Mouse (Mus musculus) left cerebral cortex, adult 2 months (tissue): ENCODE results near the gene Spata17. TPM values are rescaled to one million over a fixed set of nuclear protein-coding genes. Genes with fewer than 3 reads are reported as not detected.

Experiments used
- DNase-seq, 2 experiments: peaks; one replicate each; pipeline ENCODE4 v3.0.0; 2021 to 2022; ENCODE audit warnings: low spot score in 2 of 2, mixed read lengths in 1 of 2; ENCODE audit errors: extremely low spot score in 1 of 2
- H3K27ac ChIP-seq: fragments of 200-600 bp; 2 replicates; pipeline ENCODE4 v1.8.1; 2022
- H3K4me3 ChIP-seq: fragments of 200-600 bp; 2 replicates; pipeline ENCODE4 v1.8.1; 2022
- CTCF ChIP-seq: fragments of 200-600 bp; IDR thresholded peaks from 2 replicates; pipeline ENCODE4 v1.8.1; 2022; ENCODE audit warnings: antibody characterized with exemption, mild to moderate bottlenecking, moderate library complexity
- intact Hi-C: fragments of 180-260 bp; cut with DNase I; formaldehyde crosslinking; loops from one replicate; pipeline ENCODE4 v1.15.1; 2025
- total RNA-seq, 2 experiments: library from RNA; stranded (reverse); gene quantifications; 2 replicates each; pipeline ENCODE4 v1.2.3; 2021

The Spata17 gene
- total RNA-seq, 2 experiments from 2014 or later: 0.36 to 0.70 TPM

DNA sequence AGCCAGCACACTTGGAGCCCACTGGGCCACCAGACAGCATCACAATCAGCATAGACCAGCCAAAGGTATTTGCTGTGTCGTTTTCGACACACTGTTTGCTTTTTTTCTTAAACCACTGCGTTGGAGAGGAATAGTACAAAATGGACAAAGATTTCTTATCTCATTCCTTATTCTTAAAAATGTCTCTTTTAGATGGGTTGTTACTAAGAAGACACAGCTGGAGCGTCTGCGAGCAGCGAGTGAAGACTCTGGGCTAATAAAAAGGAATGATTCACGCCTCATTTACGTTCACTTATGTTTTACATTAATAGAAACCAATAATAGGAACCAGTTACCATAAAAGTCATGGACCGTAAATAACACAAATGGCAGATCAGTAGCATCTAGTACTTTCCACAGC is 101.5 kb downstream of the Spata17 start:
- Histone ChIP-seq H3K27ac (no peak overlapping the region), H3K4me3 (no peak overlapping the region)
- no peak for TF ChIP-seq CTCF
- DNase-seq: no peak
- intact Hi-C loops: no loop called here

DNA sequence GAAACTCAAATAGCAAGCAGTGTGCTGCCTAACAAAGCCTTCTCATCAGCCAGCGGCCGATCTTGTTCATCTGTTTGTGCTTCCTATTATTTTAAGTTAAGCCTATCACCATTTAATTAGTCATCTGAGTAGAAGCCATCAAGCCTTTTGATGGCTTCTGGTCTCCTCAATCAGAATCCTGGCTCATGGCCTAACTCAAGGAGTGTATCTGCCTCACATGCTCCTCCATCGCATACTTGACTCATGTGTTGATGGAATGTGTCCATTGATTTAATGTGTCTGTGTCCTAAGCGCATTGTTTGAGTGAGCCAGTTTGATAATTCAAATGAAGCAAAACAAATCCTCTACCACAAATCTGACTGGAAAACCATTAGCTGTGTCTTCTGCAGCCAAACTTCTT is 113.1 kb downstream of the Spata17 start:
- Histone ChIP-seq H3K27ac (no peak overlapping the region), H3K4me3 (no peak overlapping the region)
- no peak for TF ChIP-seq CTCF
- intact Hi-C loops: no loop called here
- no peak for DNase-seq

DNA sequence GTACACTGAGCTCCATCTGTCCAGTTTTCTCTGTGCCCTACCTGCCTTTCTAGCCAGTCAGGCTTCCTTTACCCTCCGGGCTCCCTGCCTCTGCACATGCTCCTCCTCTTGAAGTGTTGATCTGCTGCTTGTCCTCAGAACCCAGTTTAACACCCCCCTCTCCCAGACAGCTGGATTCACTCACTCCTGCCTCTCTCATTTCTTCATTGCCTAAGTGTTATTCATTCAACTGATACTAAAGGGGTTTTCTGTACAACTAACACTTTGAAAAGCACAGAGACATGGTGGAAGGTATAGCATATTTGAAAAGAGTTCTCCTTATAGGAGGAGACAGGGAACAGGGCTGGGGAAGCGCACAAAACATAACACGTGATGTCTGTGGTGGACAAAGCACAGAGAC is 114.1 kb downstream of the Spata17 start:
- Histone ChIP-seq H3K27ac (no peak overlapping the region), H3K4me3 (no peak overlapping the region)
- intact Hi-C loops: loop anchor here (2.0 kb wide), 1 partner anchor 18 kb away; no protein-coding TSS in a partner anchor
- no peak for DNase-seq
- TF ChIP-seq CTCF: no peak

DNA sequence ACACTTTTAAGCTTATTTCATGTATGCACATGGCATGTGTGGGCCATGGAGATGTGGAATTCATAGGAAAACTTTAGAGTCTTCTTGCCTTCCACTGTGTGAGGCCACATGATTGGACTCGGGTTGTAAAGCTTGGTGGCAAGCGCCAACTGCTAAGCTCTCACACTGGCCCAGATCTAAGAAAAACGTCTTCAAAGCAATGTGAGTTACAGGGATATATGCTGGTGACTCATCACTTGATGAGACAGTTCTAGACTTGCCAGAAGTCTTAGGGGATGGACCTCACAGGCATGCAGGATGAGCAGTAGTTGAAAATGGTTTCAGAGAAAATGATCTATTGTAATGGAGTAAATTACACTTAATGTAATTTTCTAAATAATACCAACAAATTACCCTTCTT is 114.6 kb downstream of the Spata17 start:
- DNase-seq: no peak
- H3K4me3 ChIP-seq: no peak overlapping the region
- no peak overlapping the region for H3K27ac ChIP-seq
- no peak for TF ChIP-seq CTCF
- intact Hi-C loops: loop anchor here (2.0 kb wide), 1 partner anchor 18 kb away; no protein-coding TSS in a partner anchor

DNA sequence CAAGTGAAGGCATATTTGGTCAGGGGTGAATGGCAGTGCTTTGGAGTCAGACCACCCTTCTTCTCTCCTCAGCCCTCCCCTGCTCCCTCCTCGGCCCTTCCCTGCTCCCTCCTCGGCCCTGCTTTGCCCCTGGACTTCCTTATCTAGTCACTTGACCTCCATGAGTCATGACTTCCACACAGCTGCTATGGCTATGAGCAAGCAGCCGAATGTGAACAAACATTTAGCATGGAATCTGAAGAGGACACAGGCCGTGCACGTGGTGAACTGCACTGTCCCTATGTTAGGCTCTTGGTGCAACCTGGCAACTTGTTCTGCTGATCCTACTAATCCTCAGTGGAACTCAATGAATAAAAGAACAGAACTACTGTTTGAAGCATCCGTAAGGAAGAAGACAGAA is 117.0 kb downstream of the Spata17 start:
- DNase-seq: no peak
- Histone ChIP-seq H3K27ac (no peak overlapping the region), H3K4me3 (no peak overlapping the region)
- intact Hi-C loops: no loop called here
- no peak for TF ChIP-seq CTCF

DNA sequence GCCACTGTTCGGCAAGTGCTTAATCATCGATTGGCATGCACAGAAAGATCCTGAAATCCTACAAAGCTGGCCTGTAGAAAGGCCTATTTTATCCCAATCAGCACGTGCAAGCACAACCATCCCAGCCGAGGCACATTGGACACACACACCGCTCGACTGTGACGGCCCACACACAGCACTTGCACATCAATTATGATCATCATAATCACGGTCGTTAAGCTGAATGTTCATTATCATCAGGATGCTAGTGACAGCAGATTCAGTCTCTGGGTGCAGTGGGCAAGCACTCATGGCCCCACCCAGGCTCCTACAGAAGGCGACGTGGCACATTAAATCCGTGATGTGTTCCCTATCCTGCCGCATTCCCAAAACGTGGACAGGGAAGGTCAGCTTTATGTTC is 122.7 kb downstream of the Spata17 start:
- no peak for TF ChIP-seq CTCF
- H3K4me3 ChIP-seq: no peak overlapping the region
- DNase-seq: no peak
- no peak overlapping the region for H3K27ac ChIP-seq
- intact Hi-C loops: no loop called here

DNA sequence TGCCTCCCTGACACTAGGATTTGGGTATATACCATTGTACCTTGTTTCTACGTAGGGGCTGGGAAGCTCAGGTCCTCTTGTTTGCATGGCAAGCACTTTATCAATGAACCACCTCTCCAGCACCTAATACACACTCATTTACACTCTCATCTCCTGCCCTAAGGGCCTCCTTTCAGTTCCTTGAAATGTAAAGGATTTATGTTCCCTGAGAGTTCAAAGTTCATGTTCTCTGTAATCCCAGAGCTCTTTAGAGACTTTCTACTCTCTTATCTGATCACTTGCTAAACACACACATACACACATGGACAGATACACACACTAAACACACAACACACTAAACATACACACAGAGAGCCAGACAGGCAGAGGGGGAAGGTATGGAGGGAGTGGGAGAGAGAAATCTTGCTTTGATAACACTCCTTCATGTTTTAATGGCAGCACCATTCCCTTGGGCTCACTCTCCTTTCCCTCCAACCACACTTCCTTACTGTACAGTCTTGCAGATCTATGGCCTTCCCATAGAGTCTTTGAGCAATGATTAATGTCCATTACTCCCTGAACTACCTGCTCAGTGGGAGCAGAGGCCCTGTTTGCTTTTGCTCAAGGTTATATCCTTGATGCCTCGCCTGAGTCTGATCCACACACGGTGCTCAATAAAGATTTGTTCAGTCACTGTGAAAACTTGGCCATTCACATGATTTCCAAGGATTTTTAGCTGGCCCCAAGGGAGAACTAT is 126.4 kb downstream of the Spata17 start:
- intact Hi-C loops: no loop called here
- no peak for DNase-seq
- no peak overlapping the region for H3K27ac ChIP-seq
- no peak overlapping the region for H3K4me3 ChIP-seq
- TF ChIP-seq CTCF: no peak

DNA sequence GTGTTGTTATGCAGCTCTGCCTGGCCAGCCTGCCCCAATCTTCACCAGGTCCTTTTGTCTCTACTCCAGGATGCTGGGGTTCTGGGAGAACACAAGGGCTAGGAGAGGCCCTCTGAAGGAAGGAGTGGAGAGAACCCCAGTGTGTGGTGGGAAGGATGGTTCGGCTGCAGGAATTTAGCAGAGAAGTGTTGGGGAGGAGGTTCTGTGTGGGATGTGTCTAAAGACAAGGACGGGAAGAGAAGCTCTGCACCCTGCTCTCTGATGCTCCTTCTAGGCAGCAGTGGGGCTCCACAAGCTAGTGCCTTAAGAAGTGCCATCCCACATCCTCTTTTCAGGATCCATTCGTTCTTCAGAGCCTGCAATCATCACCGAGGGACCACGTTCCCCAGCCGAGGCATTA is 129.2 kb downstream of the Spata17 start:
- Histone ChIP-seq H3K27ac (no peak overlapping the region), H3K4me3 (no peak overlapping the region)
- intact Hi-C loops: no loop called here
- TF ChIP-seq CTCF: no peak
- DNase-seq: no peak

DNA sequence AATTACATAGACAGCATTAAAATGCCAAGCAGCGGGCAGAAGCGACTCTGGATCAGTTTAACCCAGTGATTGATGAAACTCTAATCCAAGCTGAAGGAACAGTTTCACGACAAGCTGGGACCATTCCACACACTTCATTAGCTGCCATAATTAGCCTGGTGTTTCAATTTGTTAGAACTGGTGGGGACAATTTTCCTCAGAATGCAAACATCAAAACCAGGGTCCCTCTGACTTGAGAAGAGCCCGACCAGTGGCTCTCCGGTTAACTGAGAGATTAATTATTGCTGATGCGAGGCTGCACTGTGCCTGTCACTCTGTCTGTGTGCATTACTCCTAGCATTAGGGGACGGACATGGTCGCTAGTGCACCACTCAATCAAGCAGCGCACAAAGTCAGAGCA is 137.9 kb downstream of the Spata17 start:
- no peak for TF ChIP-seq CTCF
- intact Hi-C loops: no loop called here
- DNase-seq: no peak

DNA sequence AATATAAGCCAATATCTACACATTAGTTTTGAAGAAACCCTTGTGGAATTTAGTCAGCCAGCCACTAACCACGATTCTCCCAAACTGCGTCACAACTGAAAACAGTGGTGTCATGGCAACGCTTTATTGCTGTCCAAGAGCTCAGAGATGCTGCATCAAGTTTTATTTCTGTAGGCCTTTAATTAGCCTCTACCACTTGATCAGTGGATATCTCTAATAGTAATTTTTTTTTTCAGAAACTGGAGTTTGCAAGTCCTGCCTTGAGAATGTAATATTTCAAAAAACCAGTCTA is 138.3 kb downstream of the Spata17 start:
- DNase-seq: no peak

More for the DNA sequence above, 137.9 kb downstream of the Spata17 start:
- Histone ChIP-seq H3K4me3 (no peak overlapping the region), H3K27ac (no peak overlapping the region)

DNA sequence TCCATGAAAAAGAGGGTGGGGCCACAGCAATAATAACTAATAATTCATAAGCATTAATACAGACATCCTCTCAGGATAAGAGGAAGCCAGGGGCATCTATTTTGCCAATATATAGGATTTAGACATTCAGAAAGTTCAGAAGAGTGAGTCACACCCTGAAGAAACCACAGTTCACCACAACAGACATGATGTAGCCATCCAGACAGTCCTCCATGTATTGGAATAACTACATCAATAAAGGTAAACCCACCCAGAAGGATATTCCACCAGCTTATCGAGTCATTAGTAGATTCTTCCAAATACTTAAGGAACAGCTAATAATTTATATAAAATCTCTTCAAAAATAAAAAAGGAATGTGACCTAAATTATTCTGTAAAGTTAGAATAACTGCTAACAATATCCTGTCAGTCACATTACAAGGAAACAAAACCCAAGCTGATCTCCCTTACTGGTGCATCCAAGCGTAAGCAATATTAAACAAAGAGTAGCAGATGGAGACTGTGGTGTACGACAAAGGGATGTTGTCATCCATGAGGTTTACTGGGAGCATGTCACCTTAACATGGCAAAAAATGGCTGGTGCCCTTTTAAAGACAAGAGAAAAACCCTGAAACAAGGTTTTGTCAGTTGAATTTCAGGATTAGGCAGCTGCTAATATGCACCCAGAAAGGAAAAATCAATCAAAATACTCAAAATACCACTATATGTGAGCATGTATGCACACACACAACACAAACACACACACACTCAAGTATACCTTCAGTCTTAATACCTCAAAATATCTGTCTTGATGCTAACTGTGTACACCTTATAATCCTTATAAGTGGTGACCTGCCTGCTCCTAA is 138.8 kb downstream of the Spata17 start:
- no peak for TF ChIP-seq CTCF
- no peak for DNase-seq
- intact Hi-C loops: no loop called here
- no peak overlapping the region for H3K4me3 ChIP-seq
- H3K27ac ChIP-seq: no peak overlapping the region

More for the DNA sequence above, 138.3 kb downstream of the Spata17 start:
- intact Hi-C loops: no loop called here
- Histone ChIP-seq H3K4me3 (no peak overlapping the region), H3K27ac (no peak overlapping the region)
- TF ChIP-seq CTCF: no peak

DNA sequence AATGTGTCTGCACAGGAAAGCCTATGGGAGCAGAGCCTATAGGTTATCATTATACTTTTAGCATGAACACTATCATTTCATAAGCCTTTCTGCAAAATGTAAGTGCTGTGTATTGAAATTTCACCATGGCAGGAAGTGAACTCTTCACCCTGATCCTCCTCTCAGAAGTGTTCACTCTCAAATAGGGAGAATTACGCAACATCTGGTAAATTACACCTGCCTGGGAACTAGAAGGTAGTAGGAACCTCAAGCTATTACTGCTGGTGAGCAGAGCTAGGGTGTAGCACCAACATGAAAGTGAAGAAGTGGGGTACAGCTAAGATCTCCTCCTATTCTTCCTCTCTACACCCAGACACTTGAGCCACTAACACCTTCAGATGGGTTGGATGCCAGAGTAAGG is 155.4 kb downstream of the Spata17 start:
- Histone ChIP-seq H3K27ac (no peak overlapping the region), H3K4me3 (no peak overlapping the region)
- DNase-seq: no peak
- no peak for TF ChIP-seq CTCF
- intact Hi-C loops: no loop called here
